40 mouse cellular contexts compared by ENCODE assay signal in genomic region chr9:119843549-119843948, GRCm38 (mm10). TPM values are rescaled to one million over a fixed set of nuclear protein-coding genes. Genes with fewer than 3 reads are reported as not detected.
DNase-seq lines count a peak whose midpoint lies in the region; ATAC-seq and TF ChIP-seq lines count a peak whose summit lies in the region.
"Had no signal": no experiment of that assay in that cellular context is flagged by ENCODE, and none has a peak within 500 bp of the region (broad histone marks: within the 10 kb centered on the region; RNA-seq: fewer than 3 reads in every experiment).

No protein-coding gene starts in this region.

- no peak for TF ChIP-seq POLR2A in MEL (IDR thresholded peaks at IDR 0.05; ENCODE audit: control insufficient read depth in 1 of 2, insufficient read depth in 1 of 2, low read depth in 1 of 2, low read length in 2 of 2, poor library complexity in 1 of 2)

- H3K4me1 ChIP-seq in MEL (ENCODE audit: control insufficient read depth in 1 of 2, insufficient read depth in 2 of 2, low read length in 2 of 2), result no peaks in the 10 kb centered on the region

- no peak for TF ChIP-seq EP300 in MEL (IDR thresholded peaks at IDR 0.05; ENCODE audit: low read depth in 1 of 2, low read length in 2 of 2)

- H3K36me3 ChIP-seq in MEL (ENCODE audit: control insufficient read depth in 1 of 2, insufficient read depth in 2 of 2, low read length in 2 of 2), result no peaks in the 10 kb centered on the region
- H3K36me3 ChIP-seq: embryonic facial prominence, embryonic 13.5 days; hindbrain, embryonic 12.5 days; intestine, embryonic 15.5 days; liver, embryonic 12.5 days; neural tube, embryonic 15.5 days had no signal

- no peaks in the 10 kb centered on the region for H3K79me2 ChIP-seq in MEL (ENCODE audit: control insufficient read depth, insufficient read depth, low read length, poor library complexity)

- no peak for TF ChIP-seq CTCF in MEL (IDR thresholded peaks at IDR 0.05 in 2 of 3, conservative IDR thresholded peaks at IDR 0.05 in 1 of 3; ENCODE audit: control insufficient read depth in 1 of 3, insufficient read depth in 1 of 3, low read depth in 2 of 3, low read length in 3 of 3, poor library complexity in 1 of 3, severe bottlenecking in 1 of 3)

- no peaks in the 10 kb centered on the region for H3K27me3 ChIP-seq in MEL (ENCODE audit: control insufficient read depth in 1 of 2, insufficient read depth in 2 of 2, low read length in 2 of 2)
- H3K27me3 ChIP-seq: embryonic facial prominence, embryonic 13.5 days; hindbrain, embryonic 12.5 days; intestine, embryonic 15.5 days; liver, embryonic 12.5 days; Patski had no signal

- no peak for TF ChIP-seq RAD21 in MEL (IDR thresholded peaks at IDR 0.05; ENCODE audit: low read depth, low read length)

- H3K9me3 ChIP-seq in MEL (replicated peaks; ENCODE audit: insufficient read depth, low read length), result no peaks in the 10 kb centered on the region
- H3K9me3 ChIP-seq: embryonic facial prominence, embryonic 13.5 days; hindbrain, embryonic 12.5 days; intestine, embryonic 15.5 days; liver, embryonic 12.5 days; neural tube, embryonic 15.5 days had no signal

- H3K4me3 ChIP-seq in MEL (ENCODE audit: control insufficient read depth in 1 of 2, insufficient read depth in 1 of 2, low read depth in 2 of 2, low read length in 2 of 2), result no peak overlapping the region
- H3K4me3 ChIP-seq: embryonic facial prominence, embryonic 13.5 days; erythroblast, embryonic 14.5 days; gastrocnemius, adult 2 months; hindbrain, embryonic 12.5 days; intestine, embryonic 15.5 days; liver, embryonic 12.5 days; neural tube, embryonic 15.5 days had no signal

- peak; percentile 61 to 74 for ATAC-seq in hematopoietic stem cell, adult 5-6 weeks (replicated peaks in 1 of 2; ENCODE audit: insufficient read depth in 1 of 2, low FRiP score in 2 of 2, low TSS enrichment in 1 of 2, low read depth in 1 of 2, poor library complexity in 2 of 2, severe bottlenecking in 2 of 2)
- peak; percentile 38; the same call in 1 of the 2 replicates for ATAC-seq in megakaryocyte, adult 5-6 weeks (ENCODE audit: poor library complexity, severe bottlenecking)
- ATAC-seq: forebrain, embryonic 16.5 days; hindbrain, postnatal 0 days; intestine, embryonic 15.5 days; liver, embryonic 12.5 days; liver, postnatal 0 days; Patski had no signal

- no peak overlapping the region for H3K9ac ChIP-seq in MEL (ENCODE audit: control insufficient read depth, low read depth, low read length, poor library complexity, severe bottlenecking)
- H3K9ac ChIP-seq: embryonic facial prominence, embryonic 13.5 days; hindbrain, embryonic 12.5 days; intestine, embryonic 15.5 days; liver, embryonic 12.5 days; liver, postnatal 0 days; neural tube, embryonic 15.5 days had no signal

- no peak overlapping the region for H3K27ac ChIP-seq in MEL (ENCODE audit: control insufficient read depth, low read depth, low read length)
- H3K27ac ChIP-seq: embryonic facial prominence, embryonic 13.5 days; gastrocnemius, adult 2 months; hindbrain, embryonic 12.5 days; hindbrain, postnatal 0 days; intestine, embryonic 15.5 days; kidney, postnatal 0 days; liver, embryonic 12.5 days; neural tube, embryonic 15.5 days; stomach, postnatal 0 days had no signal

- DNase-seq in 3T3-L1 (ENCODE audit: low read depth, low spot score) (peak; percentile 25), MEL (ENCODE audit: low read depth, low spot score) (peak; percentile 6)
- DNase-seq in layer of hippocampus, postnatal 36 days, result no peak
- DNase-seq in adrenal gland, postnatal 36 days, result no peak
- DNase-seq in spleen, adult 12 weeks (ENCODE audit: low spot score), result no peak
- DNase-seq: adrenal gland, postnatal 25 days; B cell, adult 2 months; cerebellum, adult 8-10 months; gastrocnemius, adult 2 months; gastrocnemius, postnatal 36 days; heart, postnatal 14 days; kidney, adult 2 months; kidney, postnatal 4 days; left cerebral cortex, postnatal 4 days; liver, postnatal 0 days; lung, postnatal 36 days; midbrain, embryonic 14.5 days; retina, postnatal 1 day; right cerebral cortex, postnatal 14 days; spleen, adult 18-20 months; thymus, adult 18-20 months; thymus, postnatal 36 days had no signal

TF ChIP-seq in MEL, 35 proteins besides CTCF, POLR2A, EP300 and RAD21:
- TF ChIP-seq CHD1 (IDR thresholded peaks at IDR 0.05; ENCODE audit: low read depth, low read length), result no peak
- no peak for TF ChIP-seq TAL1 (IDR thresholded peaks at IDR 0.05; ENCODE audit: low read length)
- TF ChIP-seq ZNF384 (IDR thresholded peaks at IDR 0.05; ENCODE audit: low read depth, low read length), result no peak
- TF ChIP-seq E2F4 (IDR thresholded peaks at IDR 0.05; ENCODE audit: borderline replicate concordance, low read depth, low read length), result no peak
- no peak for TF ChIP-seq TCF12 (IDR thresholded peaks at IDR 0.05; ENCODE audit: low read depth, low read length)
- TF ChIP-seq ZC3H11A (IDR thresholded peaks at IDR 0.05; ENCODE audit: low read depth, low read length), result no peak
- TF ChIP-seq UBTF (IDR thresholded peaks at IDR 0.05; ENCODE audit: borderline replicate concordance, insufficient read depth, low read depth, low read length), result no peak
- TF ChIP-seq MAFK (IDR thresholded peaks at IDR 0.05; ENCODE audit: borderline replicate concordance, low read depth, low read length), result no peak
- TF ChIP-seq NELFE (IDR thresholded peaks at IDR 0.05; ENCODE audit: low read depth, low read length), result no peak
- TF ChIP-seq SIN3A (IDR thresholded peaks at IDR 0.05; ENCODE audit: low read length), result no peak
- TF ChIP-seq GATA1 (IDR thresholded peaks at IDR 0.05; ENCODE audit: low read depth, low read length), result no peak
- TF ChIP-seq GABPA (IDR thresholded peaks at IDR 0.05; ENCODE audit: low read depth, low read length), result no peak
- no peak for TF ChIP-seq HCFC1 (IDR thresholded peaks at IDR 0.05; ENCODE audit: low read depth, low read length)
- no peak for TF ChIP-seq USF2 (IDR thresholded peaks at IDR 0.05; ENCODE audit: borderline replicate concordance in 1 of 2, insufficient read depth in 1 of 2, low read depth in 1 of 2, low read length in 2 of 2)
- no peak for TF ChIP-seq POLR2AphosphoS5 (IDR thresholded peaks at IDR 0.05; ENCODE audit: borderline replicate concordance, low read depth, low read length)

RNA-seq across cellular contexts. Expression of gene Scn11a, which starts 18.3 kb away (rescaled TPM):
- 0.04 and 0.10 TPM in 2 replicates for total RNA-seq in MEL (2012; rRNA removed)
- polyA plus RNA-seq in MEL (2012; ENCODE audit: insufficient read depth in 1 of 2, insufficient read length in 2 of 2, low read depth in 1 of 2, low replicate concordance in 2 of 2, missing spikeins in 1 of 2), result under 1 TPM in 1 of 2 experiments, not detected in 1; 0.15 TPM
- total RNA-seq in hematopoietic stem cell, adult 5-6 weeks (2017), result 0.25 and 0.50 TPM in 2 replicates
- total RNA-seq in megakaryocyte, adult 5-6 weeks (2015), result not detected in 2 replicates
- total RNA-seq in megakaryocyte, adult 5-6 weeks (2017), result not detected in 2 replicates
- not detected for total RNA-seq in layer of hippocampus, postnatal 36 days (2021)
- total RNA-seq in adrenal gland, postnatal 36 days (2021), result under 1 TPM in 1 of 2 experiments, not detected in 1; 0.03 TPM
- total RNA-seq: adrenal gland, postnatal 25 days; gastrocnemius, adult 2 months; gastrocnemius, postnatal 36 days; layer of hippocampus, adult 8-10 months; layer of hippocampus, postnatal 25 days; megakaryocyte-erythroid progenitor cell, adult 5-6 weeks; monocyte, adult 5-6 weeks had no signal
- polyA plus RNA-seq: embryonic facial prominence, embryonic 13.5 days; erythroblast, embryonic 14.5 days; heart, embryonic 14.5 days; intestine, embryonic 15.5 days; liver, postnatal 0 days; Patski had no signal

RNA-seq across cellular contexts. Expression of gene Wdr48, which starts 51.1 kb away (rescaled TPM):
- 31.0 and 34.1 TPM in 2 replicates for total RNA-seq in MEL (2012; rRNA removed)
- polyA plus RNA-seq in MEL (2012; ENCODE audit: insufficient read depth in 1 of 2, insufficient read length in 2 of 2, low read depth in 1 of 2, low replicate concordance in 2 of 2, missing spikeins in 1 of 2), result 10 to 100 TPM in 1 of 2 experiments, not detected in 1; 40.5 TPM
- 48.0 and 55.6 TPM in 2 replicates for total RNA-seq in hematopoietic stem cell, adult 5-6 weeks (2017)
- 49.1 and 62.1 TPM in 2 replicates for total RNA-seq in megakaryocyte, adult 5-6 weeks (2015)
- 40.8 and 56.3 TPM in 2 replicates for total RNA-seq in megakaryocyte, adult 5-6 weeks (2017)
- total RNA-seq in layer of hippocampus, postnatal 36 days (2021), result 10 to 100 TPM; 69.2 to 79.7 TPM
- total RNA-seq in adrenal gland, postnatal 36 days (2021), result 10 to 100 TPM; 49.1 to 53.8 TPM

Comparison
In these comparisons a context has a peak if more than half of its experiments do, and no peak if none do; other contexts are left out.
1. DNase-seq: peak in 3T3-L1 (single experiment) and MEL (single experiment); none in layer of hippocampus, postnatal 36 days (0 of 2), adrenal gland, postnatal 36 days (0 of 2) and spleen, adult 12 weeks (single experiment).